Mouse (Mus musculus): Measurements from ENCODE around the gene Btla. TPM values are rescaled to one million over a fixed set of nuclear protein-coding genes. Genes with fewer than 3 reads are reported as not detected.

The Btla gene
- total RNA-seq (2014; rRNA removed) (0.16 TPM in 1 of 2 replicates, not detected in the other), polyA plus RNA-seq (2015; fragmentation: Nextera tagmentation; extraction: Ambion mirVana) (0.21 TPM in 1 of 2 replicates, not detected in the other)

GRCm38 (mm10) chr16:45223648-45224388 is at the start of gene Btla:
TSS of gene Btla (plus strand) at chr16:45224315.
- Histone ChIP-seq H3K9me3 (ENCODE audit: low read length) (no peaks in the 10 kb centered on the region), H3K27ac (no peak within 1 kb of the TSS), H3K4me3 (ENCODE audit: low read length) (no peak within 1 kb of the TSS), H3K4me1 (ENCODE audit: insufficient read depth, low read length) (no peaks in the 10 kb centered on the region), H3K27me3 (ENCODE audit: insufficient read depth, low read length) (no peaks in the 10 kb centered on the region), H3K36me3 (ENCODE audit: insufficient read depth, low read length) (no peaks in the 10 kb centered on the region), H3K9ac (replicated peaks; ENCODE audit: low read length) (no peak within 1 kb of the TSS), H3K4me2 (ENCODE audit: low read depth, low read length) (no peak within 1 kb of the TSS)
- TF ChIP-seq CTCF (IDR thresholded peaks at IDR 0.05; ENCODE audit: low read depth) = no peak
- 36% methylated on average over 10 of the region's 10 CpGs for WGBS
- DNase-seq (ENCODE audit: low spot score) = no peak
- no peak for ATAC-seq

- no peak overlapping the region for H3K9ac ChIP-seq (replicated peaks; ENCODE audit: low read length)
- H3K4me2 ChIP-seq (ENCODE audit: low read depth, low read length) = no peak overlapping the region
- no peak for DNase-seq (ENCODE audit: low spot score)
- no peaks in the 10 kb centered on the region for H3K27me3 ChIP-seq (ENCODE audit: insufficient read depth, low read length)
- no peak for TF ChIP-seq CTCF (IDR thresholded peaks at IDR 0.05; ENCODE audit: low read depth)
- ATAC-seq = no peak
- H3K4me1 ChIP-seq (ENCODE audit: insufficient read depth, low read length) = no peaks in the 10 kb centered on the region
- peaks cover 5% of the 10 kb centered on the region; the same call in 1 of the 2 replicates for H3K36me3 ChIP-seq (ENCODE audit: insufficient read depth, low read length)
- H3K27ac ChIP-seq = no peak overlapping the region
- H3K4me3 ChIP-seq (ENCODE audit: low read length) = no peak overlapping the region
- 96% methylated on average over 2 of the region's 2 CpGs for WGBS
- H3K9me3 ChIP-seq (ENCODE audit: low read length) = no peaks in the 10 kb centered on the region
These were observed 45.6 kb upstream of the Btla start for GRCm38 (mm10) chr16:45178552-45178951.

- no peak for ATAC-seq
- Histone ChIP-seq H3K4me2 (ENCODE audit: low read depth, low read length) (no peak overlapping the region), H3K9me3 (ENCODE audit: low read length) (no peaks in the 10 kb centered on the region), H3K4me1 (ENCODE audit: insufficient read depth, low read length) (no peaks in the 10 kb centered on the region), H3K27me3 (ENCODE audit: insufficient read depth, low read length) (no peaks in the 10 kb centered on the region), H3K36me3 (ENCODE audit: insufficient read depth, low read length) (peaks cover 6% of the 10 kb centered on the region; the same call in 1 of the 2 replicates), H3K27ac (no peak overlapping the region), H3K4me3 (ENCODE audit: low read length) (no peak overlapping the region), H3K9ac (replicated peaks; ENCODE audit: low read length) (no peak overlapping the region)
- no peak for DNase-seq (ENCODE audit: low spot score)
- 96% methylated on average over 5 of the region's 5 CpGs for WGBS
- TF ChIP-seq CTCF (IDR thresholded peaks at IDR 0.05; ENCODE audit: low read depth) = no peak
These were observed 42.3 kb upstream of the Btla start for GRCm38 (mm10) chr16:45181824-45182223.

GRCm38 (mm10) chr16:45192613-45193012 is 31.5 kb upstream of the Btla start:
- no peaks in the 10 kb centered on the region for H3K27me3 ChIP-seq (ENCODE audit: insufficient read depth, low read length)
- no peak overlapping the region for H3K9ac ChIP-seq (replicated peaks; ENCODE audit: low read length)
- peak; percentile 93 for TF ChIP-seq CTCF (IDR thresholded peaks at IDR 0.05; ENCODE audit: low read depth)
- no peaks in the 10 kb centered on the region for H3K4me1 ChIP-seq (ENCODE audit: insufficient read depth, low read length)
- H3K4me3 ChIP-seq (ENCODE audit: low read length) = no peak overlapping the region
- no peak overlapping the region for H3K4me2 ChIP-seq (ENCODE audit: low read depth, low read length)
- H3K9me3 ChIP-seq (ENCODE audit: low read length) = no peaks in the 10 kb centered on the region
- 0% methylated on average over 1 of the region's 1 CpGs for WGBS
- no peak overlapping the region for H3K27ac ChIP-seq
- ATAC-seq (peak; percentile 87), DNase-seq (ENCODE audit: low spot score) (peak; percentile 89)
- peaks cover 10% of the 10 kb centered on the region; the same call in 1 of the 2 replicates for H3K36me3 ChIP-seq (ENCODE audit: insufficient read depth, low read length)

GRCm38 (mm10) chr16:45196816-45197215 is 27.3 kb upstream of the Btla start:
- H3K27me3 ChIP-seq (ENCODE audit: insufficient read depth, low read length) = no peaks in the 10 kb centered on the region
- WGBS = 31% methylated on average over 6 of the region's 6 CpGs
- ATAC-seq (peak; percentile 90), DNase-seq (ENCODE audit: low spot score) (peak; percentile 95)
- H3K4me1 ChIP-seq (ENCODE audit: insufficient read depth, low read length) = no peaks in the 10 kb centered on the region
- H3K27ac ChIP-seq = no peak overlapping the region
- H3K4me3 ChIP-seq (ENCODE audit: low read length) = no peak overlapping the region
- H3K36me3 ChIP-seq (ENCODE audit: insufficient read depth, low read length) = no peaks in the 10 kb centered on the region
- peak; percentile 90 for TF ChIP-seq CTCF (IDR thresholded peaks at IDR 0.05; ENCODE audit: low read depth)
- H3K9me3 ChIP-seq (ENCODE audit: low read length) = no peaks in the 10 kb centered on the region
- no peak overlapping the region for H3K9ac ChIP-seq (replicated peaks; ENCODE audit: low read length)
- H3K4me2 ChIP-seq (ENCODE audit: low read depth, low read length) = 0 out of 2 replicates have a peak overlapping the region, but pooled peaks have one; percentile 21

- Histone ChIP-seq H3K27me3 (ENCODE audit: insufficient read depth, low read length) (no peaks in the 10 kb centered on the region), H3K9ac (replicated peaks; ENCODE audit: low read length) (no peak overlapping the region), H3K36me3 (ENCODE audit: insufficient read depth, low read length) (no peaks in the 10 kb centered on the region), H3K4me1 (ENCODE audit: insufficient read depth, low read length) (no peaks in the 10 kb centered on the region), H3K9me3 (ENCODE audit: low read length) (no peaks in the 10 kb centered on the region), H3K4me2 (ENCODE audit: low read depth, low read length) (no peak overlapping the region), H3K4me3 (ENCODE audit: low read length) (no peak overlapping the region), H3K27ac (no peak overlapping the region)
- no peak for DNase-seq (ENCODE audit: low spot score)
- 79% methylated on average over 2 of the region's 2 CpGs for WGBS
- no peak for ATAC-seq
- TF ChIP-seq CTCF (IDR thresholded peaks at IDR 0.05; ENCODE audit: low read depth) = no peak
These were observed 22.7 kb upstream of the Btla start for GRCm38 (mm10) chr16:45201395-45201794.

- Histone ChIP-seq H3K4me2 (ENCODE audit: low read depth, low read length) (no peak overlapping the region), H3K27ac (no peak overlapping the region), H3K36me3 (ENCODE audit: insufficient read depth, low read length) (no peaks in the 10 kb centered on the region), H3K27me3 (ENCODE audit: insufficient read depth, low read length) (no peaks in the 10 kb centered on the region), H3K9ac (replicated peaks; ENCODE audit: low read length) (no peak overlapping the region), H3K9me3 (ENCODE audit: low read length) (no peaks in the 10 kb centered on the region), H3K4me3 (ENCODE audit: low read length) (no peak overlapping the region), H3K4me1 (ENCODE audit: insufficient read depth, low read length) (no peaks in the 10 kb centered on the region)
- TF ChIP-seq CTCF (IDR thresholded peaks at IDR 0.05; ENCODE audit: low read depth) = no peak
- 87% methylated on average over 4 of the region's 4 CpGs for WGBS
- DNase-seq (ENCODE audit: low spot score) (no peak), ATAC-seq (no peak)
These were observed 19.7 kb upstream of the Btla start for GRCm38 (mm10) chr16:45204438-45204837.
